Mouse (Mus musculus) cerebellum, adult (tissue): ENCODE measurements around the gene Bphl.

Source experiments
- ATAC-seq: cut with Nextera tagmentation; 2 replicates; pipeline ENCODE4 v1.9.2; 2017; ENCODE audit warnings: mild to moderate bottlenecking, moderate library complexity, mixed read lengths; ENCODE audit not compliant: insufficient number of reproducible peaks, low FRiP score, low TSS enrichment

Bphl gene

DNA sequence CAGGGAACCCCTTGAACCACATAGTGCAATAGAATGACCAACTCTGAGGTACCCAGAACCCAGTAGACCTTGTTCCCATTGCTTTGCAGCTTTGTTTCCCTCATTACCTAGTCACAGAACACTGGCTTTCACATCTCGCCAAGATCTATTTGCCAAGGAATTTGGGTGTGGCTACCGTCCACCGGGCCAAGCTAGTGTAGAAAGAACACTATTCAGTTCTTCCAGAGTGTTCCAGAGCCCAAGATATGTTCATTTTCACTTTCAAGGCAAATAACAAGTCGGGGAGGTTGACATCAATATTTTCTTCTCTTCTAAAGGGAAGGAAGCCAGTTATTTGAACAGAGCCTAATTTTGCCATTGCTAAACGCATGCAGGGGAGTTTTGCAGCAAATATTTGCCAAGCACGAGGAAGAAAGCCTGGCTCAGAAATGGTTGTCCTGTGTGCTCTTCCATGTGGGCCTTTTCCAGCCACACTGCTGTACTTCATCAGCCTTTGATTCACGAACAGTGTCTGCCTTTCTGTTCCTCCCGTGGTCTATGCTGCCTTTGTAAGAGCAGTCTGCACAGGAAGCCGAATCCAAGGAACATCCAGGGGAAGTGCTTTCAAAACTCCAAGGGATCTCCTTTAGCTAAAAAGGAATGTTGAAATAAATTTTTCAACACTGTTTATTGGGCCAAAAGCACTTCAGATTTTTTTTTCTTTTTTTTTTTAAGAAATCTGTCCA lies 46.8 kb downstream of the Bphl start:
- ATAC-seq: no peak

DNA sequence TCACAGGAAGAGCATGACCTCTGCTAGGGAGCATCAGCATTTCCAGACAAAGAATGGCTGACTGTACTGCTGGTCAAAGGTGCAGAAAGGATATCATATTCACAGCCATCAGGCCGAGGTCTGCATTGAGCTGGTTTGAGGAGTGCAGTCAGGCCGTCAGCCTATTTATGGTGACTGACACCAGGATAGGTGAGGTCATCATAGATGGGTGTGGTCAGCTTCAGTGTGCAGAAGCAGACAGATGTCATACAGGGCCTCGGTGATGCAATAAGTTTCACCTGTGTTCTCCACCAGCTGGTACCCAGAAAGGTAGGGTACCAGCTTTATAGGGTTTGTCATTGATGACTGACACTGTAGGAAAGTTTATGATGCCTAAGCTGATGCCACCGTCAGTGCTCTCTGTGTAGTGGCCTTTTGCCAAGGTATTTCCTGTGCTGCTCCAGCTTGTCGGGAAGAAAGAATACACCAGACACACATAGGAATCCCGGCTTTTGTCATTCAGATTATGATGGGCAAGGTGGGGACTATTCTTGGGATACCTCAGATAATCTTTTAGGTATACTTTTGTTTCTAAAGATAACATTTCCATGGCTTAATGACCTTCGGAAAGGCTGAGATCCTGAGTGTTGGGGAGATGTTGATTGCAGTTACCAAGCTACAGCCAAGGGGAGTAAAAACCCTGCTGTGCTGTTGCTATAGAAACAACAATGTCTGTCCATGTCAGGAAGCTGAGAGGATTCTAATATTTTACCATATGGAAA lies 49.8 kb downstream of the Bphl start:
- ATAC-seq: peak; percentile 49

DNA sequence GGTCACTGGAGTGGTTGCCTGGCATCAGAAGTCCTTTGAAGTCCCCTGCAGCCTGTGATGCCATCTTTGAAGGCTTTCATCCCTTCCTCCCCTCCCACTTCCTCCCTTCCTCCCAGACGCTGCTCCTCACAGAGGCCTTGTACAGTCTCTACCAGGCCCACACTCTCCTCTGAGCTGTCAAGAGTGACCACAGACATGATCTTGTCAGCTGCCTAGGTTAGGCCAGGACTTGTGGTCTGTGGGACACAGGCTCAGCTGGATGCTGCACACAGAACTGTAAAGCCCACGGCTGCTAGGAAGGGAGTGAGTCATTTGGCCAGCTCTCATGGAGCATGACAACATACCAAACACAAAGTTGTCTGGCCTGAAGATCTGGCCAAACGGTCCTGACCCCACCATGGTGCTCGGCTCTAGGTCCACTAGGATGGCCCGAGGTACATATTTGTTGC lies 50.8 kb downstream of the Bphl start:
- ATAC-seq: peak; percentile 31; the same call in 1 of the 2 replicates

DNA sequence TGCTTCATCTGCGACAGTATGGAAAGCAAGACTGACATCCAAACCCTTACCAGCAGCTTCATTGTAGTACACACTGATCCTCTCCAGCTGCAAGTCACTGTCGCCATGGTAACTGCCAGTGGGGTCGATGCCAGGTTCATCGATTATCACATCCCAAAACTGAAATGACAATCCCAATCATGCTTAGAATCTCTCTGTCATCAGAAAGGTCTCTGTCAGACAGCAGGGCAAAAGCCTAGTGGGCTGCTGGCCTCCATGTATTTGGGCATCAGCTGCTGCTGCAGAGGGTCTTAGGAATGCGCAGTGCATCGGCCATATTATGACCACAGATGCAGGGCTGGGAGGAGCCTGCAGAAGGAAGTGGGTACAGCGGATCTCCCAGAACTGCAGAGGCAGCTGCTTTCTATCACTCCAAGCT lies 51.5 kb downstream of the Bphl start:
- no peak for ATAC-seq

DNA sequence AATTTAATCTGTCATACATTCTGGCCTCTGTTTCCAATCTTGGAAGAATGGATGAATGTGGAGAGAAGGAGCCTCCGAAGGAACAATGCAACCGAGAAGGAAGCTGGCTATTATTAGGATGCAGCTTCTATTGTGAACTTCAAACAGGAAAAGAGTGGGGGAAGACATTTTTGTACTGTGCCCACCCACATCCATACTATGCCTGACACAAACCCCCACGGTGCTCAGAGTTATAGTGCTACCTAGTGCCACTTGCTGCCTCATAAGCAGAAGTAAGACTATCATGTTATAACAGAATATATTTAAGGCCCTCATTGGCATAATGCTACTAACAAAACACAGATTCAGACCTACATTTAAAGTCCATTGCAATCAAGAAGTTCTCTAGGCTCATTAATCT lies 52.0 kb downstream of the Bphl start:
- ATAC-seq: no peak

DNA sequence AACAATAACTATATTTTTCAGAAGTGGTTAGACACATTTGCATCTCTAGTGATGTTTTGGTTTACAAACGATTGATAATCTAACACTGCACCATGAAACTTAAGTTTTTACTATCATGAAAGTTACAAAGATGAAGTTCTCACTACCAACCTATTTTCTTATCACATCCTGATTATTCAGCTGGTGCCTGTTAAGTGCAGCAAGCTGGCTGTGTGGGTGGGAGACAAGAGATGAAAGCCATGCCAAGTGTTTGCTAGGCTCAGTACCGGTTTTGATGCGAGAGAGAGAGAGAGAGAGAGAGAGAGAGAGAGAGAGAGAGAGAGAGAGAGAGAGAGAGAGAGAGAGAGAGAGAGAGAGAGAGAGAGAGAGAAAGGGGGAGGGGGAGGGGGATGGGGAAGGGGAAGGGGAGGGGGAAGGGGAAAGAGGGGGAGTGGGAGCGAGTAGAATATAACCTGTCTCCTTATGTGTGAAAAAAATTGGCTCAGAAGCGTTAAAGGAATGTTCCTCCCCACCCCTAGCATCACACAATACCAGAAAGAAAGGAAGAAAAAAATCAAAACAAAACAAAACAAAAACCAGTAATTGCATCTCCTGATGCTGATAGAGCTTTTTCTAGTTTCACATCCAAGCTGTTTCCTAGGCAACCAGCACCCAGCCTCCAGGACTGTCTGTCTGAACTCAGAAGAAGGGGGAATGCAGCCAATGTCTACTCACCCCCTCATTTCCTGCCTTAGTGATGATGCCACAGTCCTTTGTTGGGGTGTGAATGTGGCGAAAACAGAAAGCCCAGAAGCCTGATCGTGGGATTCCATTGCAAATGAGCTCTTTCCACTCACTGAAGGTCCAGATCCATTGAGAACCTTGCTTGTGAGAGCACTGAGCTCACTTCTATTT lies 58.4 kb downstream of the Bphl start:
- no peak for ATAC-seq

DNA sequence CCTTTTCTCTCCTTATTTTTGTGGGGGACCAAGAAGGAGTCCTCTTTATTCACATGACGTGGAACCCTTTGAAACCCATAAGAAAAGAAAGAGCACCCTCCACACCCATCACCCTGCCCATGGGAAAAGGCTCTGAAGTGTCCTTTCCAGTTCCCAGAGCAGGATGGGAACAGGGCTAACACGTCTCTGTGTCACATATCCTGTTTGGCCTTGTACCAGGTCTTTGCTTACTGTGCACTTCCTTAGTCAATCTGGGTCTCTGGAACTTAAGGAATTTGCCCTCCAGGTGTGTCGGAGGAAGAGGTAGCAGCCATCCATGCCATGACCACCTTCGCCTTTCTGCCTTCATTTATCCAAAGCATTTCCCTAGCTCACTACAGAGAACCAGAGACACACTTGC lies 59.1 kb downstream of the Bphl start:
- no peak for ATAC-seq

DNA sequence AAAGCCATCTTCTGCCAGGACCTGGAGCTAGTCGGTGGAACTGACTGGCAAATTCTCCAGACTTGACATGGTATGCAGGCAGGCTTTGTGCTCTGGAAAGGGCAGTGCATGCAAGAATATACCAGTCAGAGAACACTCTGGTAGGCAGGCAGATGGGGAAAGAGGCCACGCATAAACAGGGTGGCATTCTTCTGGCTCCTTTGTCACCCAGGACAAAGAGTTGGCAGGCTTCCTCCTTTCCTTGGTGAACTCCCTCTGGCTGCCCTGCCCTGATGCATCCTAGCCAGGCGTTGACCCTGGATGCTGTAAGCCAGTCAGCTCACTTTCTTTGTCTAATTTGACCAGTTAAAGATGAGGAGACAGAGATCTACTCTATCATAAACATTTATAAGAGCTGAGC lies 59.7 kb downstream of the Bphl start:
- no peak for ATAC-seq

DNA sequence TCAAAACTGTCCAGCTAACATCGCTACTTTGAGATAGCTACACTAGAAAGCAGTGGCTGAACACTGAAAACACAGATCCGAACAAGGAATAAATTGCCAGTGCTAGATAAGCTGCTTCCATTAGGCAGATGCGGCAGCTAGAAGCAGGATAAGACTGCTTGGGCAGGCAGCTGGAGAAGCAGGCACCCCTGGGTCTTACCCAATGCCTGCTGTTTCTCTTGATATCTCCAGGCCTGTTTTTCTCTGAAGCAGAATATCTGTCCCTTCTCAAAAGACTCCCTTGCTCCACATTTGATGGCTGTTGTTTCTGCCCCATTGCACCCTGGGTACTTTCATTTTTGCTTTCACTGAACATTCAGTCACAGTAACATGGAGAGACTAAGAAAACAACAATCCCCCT lies 63.3 kb downstream of the Bphl start:
- ATAC-seq: no peak

DNA sequence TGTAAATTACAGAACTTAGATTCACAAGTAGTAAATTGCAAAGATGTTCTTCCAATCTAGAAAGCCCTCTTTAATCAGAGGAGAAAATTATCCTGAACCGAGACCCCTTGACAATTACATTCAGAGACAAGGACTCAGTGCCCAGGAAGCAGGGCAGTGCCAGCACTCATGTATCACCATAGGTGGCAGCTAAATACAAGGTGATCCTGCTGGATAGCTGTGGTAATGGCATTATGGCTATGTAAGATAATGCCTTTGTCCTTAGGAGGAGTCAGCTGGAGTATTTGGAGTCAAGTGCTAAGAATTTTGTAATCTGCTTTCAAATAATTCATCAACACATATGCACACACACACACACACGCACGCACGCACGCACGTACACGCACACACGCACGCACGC lies 63.9 kb downstream of the Bphl start:
- ATAC-seq: no peak

DNA sequence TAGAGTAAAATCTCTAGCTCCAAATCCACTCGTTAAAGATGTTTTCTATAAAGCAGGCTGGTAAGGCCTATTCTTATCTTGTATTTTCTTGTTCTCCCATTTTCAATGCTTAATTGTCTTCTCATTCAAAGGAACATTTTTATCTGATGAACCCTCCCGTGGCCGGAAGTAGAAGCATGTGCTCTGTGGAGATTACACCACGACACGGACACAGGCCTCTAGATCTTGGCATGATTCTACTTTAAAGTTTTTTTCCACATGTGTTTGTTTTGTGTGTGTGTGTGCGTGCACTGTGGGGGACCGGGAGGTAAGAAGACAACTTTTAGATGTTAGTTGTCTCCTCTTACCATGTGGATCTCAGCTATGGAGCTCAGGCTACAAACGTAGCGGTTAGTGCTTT lies 64.5 kb downstream of the Bphl start:
- no peak for ATAC-seq

DNA sequence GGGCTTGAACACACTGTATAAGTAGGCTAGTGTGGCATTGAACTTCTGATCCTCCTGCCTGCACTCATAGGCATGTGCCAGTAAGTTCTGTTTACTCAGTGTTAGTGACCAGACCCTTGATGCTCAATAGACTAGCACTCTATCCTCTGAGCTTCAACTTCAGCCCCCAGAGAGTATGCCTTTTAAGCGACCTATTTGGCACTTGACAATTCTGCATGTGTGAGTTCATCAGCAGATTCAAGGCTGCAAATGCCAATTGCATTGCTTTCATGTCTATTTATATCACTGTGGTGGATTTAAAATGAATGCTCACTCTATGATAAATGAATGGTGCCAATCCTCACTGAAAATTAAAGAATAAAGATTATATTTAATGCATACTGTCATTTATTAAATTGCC lies 68.0 kb downstream of the Bphl start:
- ATAC-seq: no peak

DNA sequence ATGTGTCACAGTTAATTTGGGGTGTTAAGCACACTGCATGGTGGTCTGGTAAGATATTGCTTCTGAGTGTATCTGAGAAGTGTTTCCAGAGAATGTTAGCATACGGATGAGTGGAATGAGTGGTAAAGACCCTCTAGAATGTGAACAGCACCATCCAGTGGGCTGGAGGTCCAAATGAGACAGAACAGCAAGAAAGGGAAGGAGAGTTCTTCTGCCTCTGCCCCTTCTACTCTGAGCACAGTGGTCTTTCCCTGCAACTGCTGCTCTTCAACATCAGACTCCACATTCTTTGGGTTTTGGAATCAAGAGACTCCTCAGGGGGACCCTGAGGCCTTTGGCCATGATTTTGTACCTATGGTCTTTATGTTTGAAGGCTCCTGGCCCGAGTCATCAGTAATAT lies 68.9 kb downstream of the Bphl start:
- no peak for ATAC-seq

DNA sequence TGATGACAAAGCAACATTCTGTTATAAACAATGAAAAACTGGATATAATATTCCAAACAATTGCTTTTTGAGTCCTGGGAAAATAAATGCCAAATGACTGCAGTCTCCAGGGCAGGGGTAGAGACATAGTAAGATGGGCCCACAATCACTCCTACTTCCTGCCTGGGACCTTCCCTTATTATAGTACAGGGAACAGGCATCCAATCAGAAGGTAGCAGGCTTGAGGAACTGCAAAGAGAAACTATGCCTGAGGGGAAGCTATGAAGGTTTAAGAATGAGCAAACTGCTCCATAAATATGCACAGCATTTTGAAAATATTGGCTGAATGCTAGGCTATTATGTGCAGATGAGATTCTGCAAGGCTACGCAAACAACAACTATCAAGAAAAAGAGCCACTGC lies 69.6 kb downstream of the Bphl start:
- no peak for ATAC-seq

DNA sequence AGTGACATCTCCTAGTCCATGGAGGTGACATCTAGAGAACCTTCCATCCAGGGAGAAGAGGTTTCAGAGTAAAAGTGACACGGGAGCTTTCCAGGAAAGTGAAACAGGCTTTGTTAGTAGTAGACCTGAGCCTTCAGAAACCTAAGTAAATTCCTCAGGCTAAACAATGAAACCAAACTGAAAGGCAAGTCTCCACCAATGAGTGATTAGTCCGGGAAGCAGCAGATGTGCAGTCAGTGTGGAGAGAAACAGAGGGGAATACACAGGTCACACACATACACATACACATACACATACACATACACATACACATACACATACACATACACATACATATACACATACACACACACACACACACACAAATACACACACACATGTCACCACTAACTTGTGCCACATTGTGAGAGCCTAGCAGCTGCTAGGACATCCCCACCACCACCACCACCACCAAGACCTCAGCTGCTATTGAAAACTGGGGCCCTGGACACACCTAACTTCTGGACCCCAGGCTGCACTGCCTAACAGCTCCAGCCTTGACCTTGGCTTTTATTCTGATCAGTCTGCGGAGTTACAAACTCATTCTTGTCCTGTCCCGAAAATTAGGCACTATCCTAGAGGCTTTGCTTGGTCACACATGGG lies 71.8 kb downstream of the Bphl start:
- ATAC-seq: no peak

DNA sequence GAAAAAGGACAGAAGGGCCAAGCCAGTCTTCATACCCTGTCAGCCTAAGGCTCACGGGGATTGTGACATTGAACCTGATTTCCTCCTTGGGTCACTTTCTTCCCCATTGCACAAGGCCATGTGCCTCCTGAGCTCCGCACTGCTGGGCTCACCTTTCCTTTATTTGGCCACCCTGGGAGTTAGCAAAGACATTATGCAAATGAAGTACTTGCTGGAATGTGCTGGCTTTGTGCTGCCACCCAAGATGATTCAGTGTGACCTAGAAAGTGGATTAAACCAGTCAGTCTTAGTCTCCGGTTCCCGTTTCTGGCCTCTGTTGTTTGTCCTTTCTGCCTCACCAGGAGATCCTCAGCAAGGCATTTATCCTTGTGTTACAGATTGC lies 72.3 kb downstream of the Bphl start:
- ATAC-seq: no peak

DNA sequence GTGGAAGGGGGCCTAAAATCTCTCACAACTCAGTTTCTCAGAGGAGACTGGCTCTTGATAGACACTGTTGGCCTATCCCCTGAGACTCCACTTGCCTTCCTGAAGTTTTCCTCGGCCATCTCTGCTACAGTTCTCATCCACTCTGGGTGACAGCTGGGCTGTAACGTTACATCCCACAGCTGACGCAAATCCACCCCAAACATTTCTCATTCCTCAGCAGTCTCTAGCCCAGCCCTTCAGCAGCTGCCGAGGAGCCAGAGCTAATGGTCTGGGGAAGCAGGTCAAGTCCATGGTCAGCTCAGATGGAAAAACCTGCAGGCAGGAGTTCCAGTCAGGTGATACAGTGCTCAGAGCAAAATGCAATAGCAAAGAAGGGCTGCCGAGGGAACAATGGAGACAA lies 73.6 kb downstream of the Bphl start:
- ATAC-seq: no peak

DNA sequence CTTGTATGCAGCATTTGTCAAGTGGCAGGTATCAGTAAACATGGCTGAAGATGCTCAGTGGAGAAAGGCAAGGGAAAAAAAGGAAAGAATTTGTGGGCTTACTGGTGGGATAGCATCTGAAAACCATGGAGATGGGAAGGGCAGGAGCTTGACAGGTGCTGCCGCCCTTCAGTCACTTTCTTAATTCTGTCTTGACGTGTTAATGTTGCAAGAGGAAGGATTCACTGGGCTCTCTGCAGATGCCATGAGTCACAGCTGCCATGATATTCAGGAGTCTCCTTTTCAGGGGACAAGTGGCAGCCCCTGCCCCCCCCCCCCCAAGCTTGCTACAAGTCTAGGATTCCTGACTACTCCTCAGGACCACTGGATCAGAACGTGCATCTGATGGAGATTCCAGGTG lies 74.5 kb downstream of the Bphl start:
- ATAC-seq: no peak

DNA sequence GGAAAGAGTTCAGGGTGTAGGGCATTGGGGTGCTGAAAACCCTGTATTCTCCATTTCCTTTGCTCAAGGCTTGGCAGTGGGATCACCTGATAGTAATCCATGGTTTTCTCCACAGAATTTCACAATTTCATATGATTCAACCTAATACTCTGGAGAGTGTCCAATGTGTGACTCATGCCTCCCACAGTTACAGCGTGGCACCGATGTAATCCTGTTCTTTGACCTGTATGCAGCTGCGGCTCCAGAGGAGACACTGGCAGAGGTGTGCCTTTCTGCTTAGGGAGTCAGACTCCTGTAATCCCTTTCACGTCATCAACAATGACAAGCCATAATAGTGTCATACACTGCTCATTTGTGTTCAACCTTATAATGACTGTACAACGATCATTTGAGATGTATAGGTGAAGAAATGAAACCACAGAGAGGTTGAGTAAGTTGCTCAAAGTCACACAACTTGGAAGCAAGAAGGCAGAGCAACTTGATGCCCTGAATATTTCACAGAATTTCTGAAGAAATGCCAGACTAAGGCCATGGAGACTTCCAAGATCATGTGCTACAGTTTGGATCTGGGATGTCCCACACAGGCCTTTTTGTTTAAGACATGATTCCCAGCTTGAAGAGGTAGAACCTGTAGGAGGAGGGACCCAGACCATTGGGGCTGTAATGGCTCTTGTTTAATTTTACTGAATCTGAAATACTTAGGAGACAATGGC lies 75.1 kb downstream of the Bphl start:
- no peak for ATAC-seq

DNA sequence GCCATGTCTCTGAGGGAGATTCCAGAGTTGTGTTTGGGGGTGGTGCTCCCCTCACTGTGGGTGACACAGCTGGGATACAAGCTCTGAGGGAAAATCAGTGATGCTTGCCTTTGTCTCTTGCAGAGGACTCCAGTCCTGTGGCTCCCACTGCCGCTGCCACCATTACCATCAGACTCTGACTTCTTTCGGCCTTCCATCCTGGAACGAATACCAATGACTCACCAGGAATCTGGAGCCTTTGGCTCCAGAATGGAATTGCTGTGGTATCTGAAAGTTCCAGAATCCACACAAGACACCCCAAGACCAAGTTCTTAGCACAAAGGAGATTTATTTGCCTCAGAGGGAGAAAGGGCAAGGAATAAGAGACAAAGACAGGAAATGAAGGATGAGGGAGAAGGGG lies 75.7 kb downstream of the Bphl start:
- ATAC-seq: no peak
